Comparison of ENCODE assay signal across 11 mouse cellular contexts in genomic region chr4:138676480-138676879, GRCm38 (mm10). TPM values are rescaled to one million over a fixed set of nuclear protein-coding genes. Genes with fewer than 3 reads are reported as not detected.
DNase-seq lines count a peak whose midpoint lies in the region.
"Had no signal": no experiment of that assay in that cellular context is flagged by ENCODE, and none has a peak within 500 bp of the region (broad histone marks: within the 10 kb centered on the region; RNA-seq: fewer than 3 reads in every experiment).

No protein-coding gene starts in this region.

- peak; percentile 53 for DNase-seq in adrenal gland, postnatal 14 days
- no peak for DNase-seq in adrenal gland, adult 2 months
- DNase-seq in ovary, postnatal 14 days (ENCODE audit: low spot score): peak; percentile 31
- no peak for DNase-seq in ovary, adult 18-20 months (ENCODE audit: low spot score)
- DNase-seq in hindlimb bud, embryonic 11.5 days (ENCODE audit: extremely low spot score, low read depth, low spot score): peak; percentile 31
- DNase-seq in testis, postnatal 10 days (ENCODE audit: low spot score): peak; percentile 51
- no peak for DNase-seq in left cerebral cortex, adult 9 months (ENCODE audit: low spot score in 2 of 2)
- DNase-seq in cerebellum, postnatal 10 days: no peak

RNA-seq across cellular contexts. Expression of gene Vwa5b1, which starts 40.8 kb away (rescaled TPM):
- not detected in 2 replicates for total RNA-seq in adrenal gland, postnatal 14 days (2021)
- not detected for total RNA-seq in adrenal gland, adult 2 months (2021)
- polyA plus RNA-seq in adrenal gland, adult 2 months (2012; rRNA removed): not detected in 2 replicates
- total RNA-seq: heart, adult 8-10 months; neutrophil, adult 5-6 weeks had no signal
- polyA plus RNA-seq: C2C12 had no signal

RNA-seq across cellular contexts. Expression of gene Pla2g2c, which starts 48.1 kb away (rescaled TPM):
- not detected in 2 replicates for total RNA-seq in adrenal gland, postnatal 14 days (2021)
- total RNA-seq in adrenal gland, adult 2 months (2021): under 1 TPM in 1 of 2 experiments, not detected in 1; 0.24 TPM
- polyA plus RNA-seq in adrenal gland, adult 2 months (2012; rRNA removed): 0.30 and 0.32 TPM in 2 replicates
- total RNA-seq: neutrophil, adult 5-6 weeks had no signal
- polyA plus RNA-seq: C2C12 had no signal

Comparison
In these comparisons a context has a peak if more than half of its experiments do, and no peak if none do; other contexts are left out.
1. DNase-seq: peak in adrenal gland, postnatal 14 days (single experiment), ovary, postnatal 14 days (single experiment), hindlimb bud, embryonic 11.5 days (single experiment) and testis, postnatal 10 days (single experiment); none in adrenal gland, adult 2 months (single experiment), ovary, adult 18-20 months (single experiment), left cerebral cortex, adult 9 months (0 of 2) and cerebellum, postnatal 10 days (0 of 2).